Mouse (Mus musculus): ENCODE measurements around the gene 1810037I17Rik.

DNA sequence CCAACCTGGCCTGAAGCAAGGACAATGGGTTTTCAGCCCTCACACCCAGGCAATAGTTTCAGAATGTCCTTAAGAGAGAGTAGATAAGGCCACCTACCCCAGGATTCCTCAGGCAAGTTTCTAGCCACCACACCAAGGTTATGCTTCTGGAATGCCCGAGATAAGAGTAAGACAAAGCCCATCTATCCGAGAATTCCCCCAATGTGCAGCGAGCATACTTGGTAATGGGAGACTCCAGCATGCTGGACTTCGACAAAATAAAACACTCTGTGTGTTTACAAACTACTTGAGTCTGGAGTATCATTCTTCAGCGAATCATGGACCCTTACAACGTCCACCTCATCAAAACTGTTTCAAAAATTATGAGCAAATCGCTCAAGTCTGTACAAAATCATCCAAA is 856 bp upstream of the 1810037I17Rik start:
- TF ChIP-seq CTCF (IDR thresholded peaks at IDR 0.05; ENCODE audit: low read depth, low read length) (no peak), POLR2A (IDR thresholded peaks at IDR 0.05; ENCODE audit: borderline replicate concordance, low read depth, low read length) (no peak)

Measured in bone marrow macrophage, adult 2 months (primary cell).